Mouse (Mus musculus): ENCODE data around the gene Lcor. TPM values are rescaled to one million over a fixed set of nuclear protein-coding genes. Genes with fewer than 3 reads are reported as not detected.

The Lcor gene
- 8.7 and 9.3 TPM in 2 replicates for polyA plus RNA-seq (2015; fragmentation: Nextera tagmentation; extraction: Ambion mirVana)

GRCm38 (mm10) chr19:41482190-41482908 is at the start of gene Lcor:
Gene Lcor (plus strand): TSS chr19:41482637.

GRCm38 (mm10) chr19:41581706-41582420 is 99.4 kb downstream of the Lcor start, which contains the start of gene Gm340:
Gene Gm340 (plus strand): TSS chr19:41582370.

Small RNA genes lying within 50 kb of the gene (microRNA-seq; reads per million reads assigned to microRNA genes)
- not detected for gene Mir8091 (ENCODE audit: borderline replicate concordance, insufficient number of aligned reads)

Other genes starting within 250 kb of the Lcor start
- 83.4 and 117 TPM in 2 replicates for gene Tm9sf3, start 218.6 kb upstream of the Lcor start, polyA plus RNA-seq (2015; fragmentation: Nextera tagmentation; extraction: Ambion mirVana)
- 4.0 and 4.5 TPM in 2 replicates for gene Pik3ap1, start 97.5 kb upstream of the Lcor start, polyA plus RNA-seq (2015; fragmentation: Nextera tagmentation; extraction: Ambion mirVana)
- gene Gm340, start 99.7 kb downstream of the Lcor start, polyA plus RNA-seq (2015; fragmentation: Nextera tagmentation; extraction: Ambion mirVana): 0.99 and 1.7 TPM in 2 replicates